Mouse (Mus musculus): ENCODE data around the gene Hspa1l.
"Not testable (repeated sequence)": the region's sequence is repeated elsewhere in the genome, so short reads cannot be mapped to it uniquely, and the experiment has no call there.

Gene Hspa1l

DNA sequence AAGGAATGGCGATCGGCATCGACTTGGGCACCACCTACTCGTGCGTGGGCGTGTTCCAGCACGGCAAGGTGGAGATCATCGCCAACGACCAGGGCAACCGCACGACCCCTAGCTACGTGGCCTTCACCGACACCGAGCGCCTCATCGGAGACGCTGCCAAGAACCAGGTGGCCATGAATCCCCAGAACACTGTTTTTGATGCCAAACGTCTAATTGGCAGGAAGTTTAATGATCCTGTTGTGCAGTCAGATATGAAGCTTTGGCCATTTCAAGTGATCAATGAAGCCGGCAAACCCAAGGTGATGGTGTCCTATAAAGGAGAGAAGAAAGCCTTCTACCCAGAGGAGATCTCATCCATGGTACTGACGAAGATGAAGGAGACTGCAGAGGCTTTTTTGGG is 4.5 kb downstream of the Hspa1l start:
- DNase-seq (ENCODE audit: low spot score): no peak

- DNase-seq (ENCODE audit: low spot score): no peak
These were observed 5.7 kb downstream of the Hspa1l start for GRCm38 (mm10) chr17:34978239-34978638.

DNA sequence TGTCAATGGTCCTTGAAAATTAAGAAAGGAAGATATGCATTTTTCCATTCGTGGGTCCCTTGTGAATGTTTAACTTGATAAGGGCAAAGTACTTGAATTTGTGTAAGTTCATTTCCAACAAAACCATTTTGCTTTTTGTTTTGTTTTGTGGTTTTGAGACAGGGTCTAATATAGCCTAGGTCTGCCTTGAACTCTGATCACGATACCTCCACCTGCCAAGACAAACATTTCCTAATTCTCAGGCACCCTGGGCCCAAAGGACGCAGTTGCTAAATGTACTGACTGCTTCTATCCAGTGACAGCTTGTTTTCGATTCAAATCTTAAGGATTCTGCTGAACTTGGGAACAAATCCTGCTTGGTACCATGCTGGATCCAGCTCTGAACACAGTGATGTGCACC is 7.1 kb downstream of the Hspa1l start:
- no peak for DNase-seq (ENCODE audit: low spot score)

DNA sequence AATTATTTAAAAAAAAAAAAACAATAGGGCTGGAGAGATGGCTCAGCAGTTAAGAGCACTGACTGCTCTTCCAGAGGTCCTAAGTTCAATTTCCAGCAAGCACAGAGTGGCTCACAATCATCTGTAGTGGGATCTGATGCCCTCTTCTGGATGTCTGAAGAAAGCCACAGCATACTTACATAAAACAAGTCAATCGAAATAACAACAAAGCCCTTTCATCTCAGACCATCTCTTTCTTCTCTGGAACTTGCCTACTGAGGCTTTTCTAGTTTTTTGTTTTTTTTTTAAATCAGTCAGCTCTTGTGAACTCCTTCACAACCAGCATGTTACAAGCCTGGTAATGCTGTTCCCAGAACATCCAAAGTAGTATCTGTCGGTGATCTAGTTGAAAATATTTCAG is 8.2 kb downstream of the Hspa1l start:
- peak; percentile 80 for DNase-seq (ENCODE audit: low spot score)

- peak; percentile 96 for DNase-seq (ENCODE audit: low spot score)
These were observed 9.2 kb downstream of the Hspa1l start, which contains the start of gene Lsm2 for GRCm38 (mm10) chr17:34981690-34982180. Lsm2 (plus strand) TSS chr17:34981862.

DNA sequence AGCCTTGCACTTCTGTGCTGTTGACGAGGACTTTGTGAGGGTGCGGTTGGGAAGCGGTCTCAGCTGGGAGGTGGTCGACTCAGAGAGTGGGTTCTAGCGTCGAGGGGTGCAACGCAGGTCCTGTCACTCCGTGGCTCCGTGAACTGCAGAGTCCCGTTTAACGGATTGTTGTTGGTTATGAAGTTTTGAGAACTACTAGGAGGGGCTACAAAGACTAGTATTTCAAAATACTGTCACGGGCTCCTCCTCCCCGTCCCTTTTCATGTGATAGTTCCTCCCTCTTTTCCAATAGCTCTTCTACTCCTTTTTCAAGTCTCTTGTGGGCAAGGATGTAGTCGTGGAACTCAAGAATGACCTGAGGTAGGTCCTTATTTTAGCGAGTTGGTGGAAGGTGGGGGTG is 9.8 kb downstream of the Hspa1l start:
- no peak for DNase-seq (ENCODE audit: low spot score)

GRCm38 (mm10) chr17:34984218-34984617 is 11.7 kb downstream of the Hspa1l start:
- peak; percentile 63 for DNase-seq (ENCODE audit: low spot score)

DNA sequence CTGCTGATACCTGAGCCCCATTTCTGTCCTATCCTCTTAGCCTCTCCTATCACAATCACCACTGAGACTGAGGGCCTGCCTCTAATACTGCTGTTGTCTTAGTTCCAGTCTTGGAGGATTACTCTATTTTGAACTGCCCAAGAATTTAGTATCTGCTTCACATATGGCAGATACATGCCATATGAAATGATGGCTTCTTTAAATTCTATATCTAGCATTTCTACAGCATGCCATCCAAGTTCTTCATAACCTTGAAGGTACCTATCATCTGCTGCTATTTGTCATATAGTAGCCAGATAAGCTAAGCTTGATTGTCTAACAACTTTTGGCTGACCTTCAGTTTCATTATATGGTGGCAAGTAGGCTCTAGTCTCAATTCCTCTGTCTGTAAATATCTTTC is 22.2 kb downstream of the Hspa1l start:
- no peak for DNase-seq (ENCODE audit: low spot score)

- DNase-seq (ENCODE audit: low spot score): not testable (repeated sequence)
These were observed 22.7 kb downstream of the Hspa1l start for GRCm38 (mm10) chr17:34995192-34995591.

DNA sequence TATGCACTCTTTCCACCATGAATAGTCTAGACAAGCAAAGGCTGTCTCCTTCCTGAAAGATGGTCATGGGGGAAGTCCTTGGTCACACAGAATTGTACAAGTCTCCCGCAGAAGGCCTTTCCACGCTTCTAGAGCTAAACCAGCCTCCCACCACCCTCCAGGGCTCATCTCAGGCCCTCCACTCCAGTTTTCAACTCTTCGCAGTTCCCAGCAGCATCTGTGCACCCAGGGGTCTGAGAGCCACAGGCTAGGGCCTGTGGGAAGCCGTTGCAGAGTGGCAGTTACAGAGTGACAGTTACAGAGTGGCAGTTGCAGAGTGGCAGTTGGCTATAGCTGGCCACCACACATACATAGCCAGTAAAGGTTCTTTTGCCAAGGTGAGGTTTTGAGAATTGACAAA is 23.4 kb downstream of the Hspa1l start:
- not testable (repeated sequence) for DNase-seq (ENCODE audit: low spot score)

- no peak for DNase-seq (ENCODE audit: low spot score)
These were observed 24.1 kb downstream of the Hspa1l start for GRCm38 (mm10) chr17:34996411-34997141.

DNA sequence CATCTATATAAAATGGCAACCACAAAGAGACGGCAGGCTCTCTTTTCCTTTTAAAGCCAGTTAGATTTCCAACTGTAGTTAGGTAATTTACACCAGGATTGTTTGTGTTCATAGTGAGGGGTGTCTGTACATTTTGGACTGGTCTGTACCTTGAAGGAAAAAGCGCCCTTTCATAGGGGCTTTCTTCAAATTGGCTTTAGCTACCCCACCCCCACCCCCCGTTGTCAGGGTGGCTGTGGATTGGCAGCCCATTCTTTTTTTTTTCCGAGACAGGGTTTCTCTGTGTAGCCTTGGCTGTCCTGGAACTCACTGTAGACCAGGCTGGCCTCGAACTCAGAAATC is 24.6 kb downstream of the Hspa1l start:
- DNase-seq (ENCODE audit: low spot score): no peak

GRCm38 (mm10) chr17:34998526-34999430 is 26.3 kb downstream of the Hspa1l start:
- DNase-seq (ENCODE audit: low spot score): no peak

- DNase-seq (ENCODE audit: low spot score): peak; percentile 49
These were observed 27.6 kb downstream of the Hspa1l start for GRCm38 (mm10) chr17:34999871-35000716.

- peak; percentile 95 for DNase-seq (ENCODE audit: low spot score)
These were observed 28.4 kb downstream of the Hspa1l start, which contains the start of gene Vars for GRCm38 (mm10) chr17:35000717-35001451. Vars (plus strand) TSS chr17:35000987.

GRCm38 (mm10) chr17:35001452-35002152 is 29.1 kb downstream of the Hspa1l start:
- peak; percentile 53 for DNase-seq (ENCODE audit: low spot score)

GRCm38 (mm10) chr17:35002153-35002865 is 29.8 kb downstream of the Hspa1l start:
- DNase-seq (ENCODE audit: low spot score): no peak

- no peak for DNase-seq (ENCODE audit: low spot score)
These were observed 30.7 kb downstream of the Hspa1l start for GRCm38 (mm10) chr17:35003022-35003838.

- DNase-seq (ENCODE audit: low spot score): no peak
These were observed 31.7 kb downstream of the Hspa1l start for GRCm38 (mm10) chr17:35004075-35004717.
